Mouse (Mus musculus): ENCODE measurements around the gene Anp32a. TPM values are rescaled to one million over a fixed set of nuclear protein-coding genes. Genes with fewer than 3 reads are reported as not detected.

Anp32a gene
- total and polyA plus RNA-seq, 3 experiments, result 565 to 765 (median 734) TPM

Other genes with a start within 250 kb of the Anp32a start
- 20.5 and 22.3 TPM in 2 replicates for gene Glce, start 218.6 kb upstream of the Anp32a start, total RNA-seq (2014; fragmentation: Nextera tagmentation)
- gene Glce, start 218.6 kb upstream of the Anp32a start, total RNA-seq (2017), result 16.1 and 18.5 TPM in 2 replicates
- gene Glce, start 218.6 kb upstream of the Anp32a start, polyA plus RNA-seq (2012), result 2.9 and 6.9 TPM in 2 replicates
- gene Spesp1, start 59.1 kb upstream of the Anp32a start, total RNA-seq (2014; fragmentation: Nextera tagmentation), result not detected in 2 replicates
- gene Spesp1, start 59.1 kb upstream of the Anp32a start, total RNA-seq (2017), result 0.06 and 0.22 TPM in 2 replicates
- not detected in 2 replicates for gene Spesp1, start 59.1 kb upstream of the Anp32a start, polyA plus RNA-seq (2012)
- gene Coro2b, start 195.8 kb downstream of the Anp32a start, total RNA-seq (2014; fragmentation: Nextera tagmentation), result not detected in 2 replicates
- gene Coro2b, start 195.8 kb downstream of the Anp32a start, total RNA-seq (2017), result 0.12 and 0.16 TPM in 2 replicates
- gene Coro2b, start 195.8 kb downstream of the Anp32a start, polyA plus RNA-seq (2012), result not detected in 2 replicates